Mouse (Mus musculus) spleen, adult 18-20 months (tissue): ENCODE measurements around the gene Pdia4.
"Not testable (repeated sequence)": the region's sequence is repeated elsewhere in the genome, so short reads cannot be mapped to it uniquely, and the experiment has no call there.

Experiments used
- DNase-seq, 2 experiments: peaks; one replicate each; pipeline ENCODE4 v3.0.0; 2022; ENCODE audit warnings: mixed read lengths in 2 of 2

Pdia4 gene

DNA sequence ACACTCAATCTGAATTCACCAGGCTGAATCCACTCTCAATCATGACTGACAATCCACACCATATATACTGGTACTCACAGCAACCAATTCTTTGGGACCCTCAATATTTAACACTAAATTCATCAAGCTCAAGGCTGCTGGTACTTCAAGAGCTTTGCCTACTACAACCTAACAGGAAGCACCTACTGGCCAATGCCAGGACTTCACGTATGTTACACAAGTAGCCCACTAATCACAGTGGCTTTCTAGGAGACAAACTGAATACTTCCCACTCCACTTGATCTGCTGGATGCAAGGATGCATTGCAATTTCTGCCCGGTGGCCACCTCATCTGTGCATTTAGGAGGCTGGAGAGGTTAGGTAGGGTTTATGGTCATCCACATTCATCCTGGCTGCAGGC lies 3.0 kb downstream of the Pdia4 start:
- no peak for DNase-seq

GRCm38 (mm10) chr6:47809053-47809452 lies 4.2 kb downstream of the Pdia4 start:
- DNase-seq: no peak

DNA sequence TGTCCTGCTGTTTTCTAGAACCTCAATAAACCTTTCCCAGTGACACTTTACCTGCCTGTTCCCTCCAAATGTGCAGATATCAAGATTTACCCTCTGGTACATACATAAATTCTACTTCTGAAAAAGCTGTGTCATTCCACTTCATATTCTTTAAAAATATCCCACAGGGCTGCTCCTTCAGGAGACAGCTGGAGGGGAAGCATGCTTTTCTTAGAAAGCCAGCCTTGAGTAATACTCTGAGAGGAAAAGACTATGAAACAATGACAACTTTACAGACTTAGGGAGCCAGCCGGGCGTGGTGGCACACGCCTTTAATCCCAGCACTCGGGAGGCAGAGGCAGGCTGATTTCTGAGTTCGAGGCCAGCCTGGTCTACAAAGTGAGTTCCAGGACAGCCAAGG lies 4.7 kb downstream of the Pdia4 start:
- no peak for DNase-seq

- DNase-seq: no peak
Observed at GRCm38 (mm10) chr6:47807419-47807818, 5.8 kb downstream of the Pdia4 start.

DNA sequence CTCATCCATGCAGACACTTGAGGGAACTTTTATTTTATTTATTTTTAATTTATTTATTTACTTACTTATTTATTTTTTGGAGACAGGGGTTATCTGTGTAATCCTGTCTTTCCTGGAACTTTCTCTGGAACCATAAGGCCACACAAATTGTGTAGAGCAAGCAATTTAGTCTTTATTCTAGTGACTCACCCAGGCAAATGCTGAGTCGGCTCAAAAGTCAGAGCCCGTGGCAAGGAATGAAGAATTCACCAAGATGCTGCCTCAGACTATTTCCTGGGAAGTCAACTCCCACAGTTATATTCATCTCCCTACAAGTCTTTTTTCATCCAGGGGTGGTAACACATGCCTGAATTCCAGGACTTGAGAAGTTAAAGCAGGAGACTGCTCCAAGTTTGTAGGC lies 7.7 kb downstream of the Pdia4 start:
- DNase-seq: no peak

DNA sequence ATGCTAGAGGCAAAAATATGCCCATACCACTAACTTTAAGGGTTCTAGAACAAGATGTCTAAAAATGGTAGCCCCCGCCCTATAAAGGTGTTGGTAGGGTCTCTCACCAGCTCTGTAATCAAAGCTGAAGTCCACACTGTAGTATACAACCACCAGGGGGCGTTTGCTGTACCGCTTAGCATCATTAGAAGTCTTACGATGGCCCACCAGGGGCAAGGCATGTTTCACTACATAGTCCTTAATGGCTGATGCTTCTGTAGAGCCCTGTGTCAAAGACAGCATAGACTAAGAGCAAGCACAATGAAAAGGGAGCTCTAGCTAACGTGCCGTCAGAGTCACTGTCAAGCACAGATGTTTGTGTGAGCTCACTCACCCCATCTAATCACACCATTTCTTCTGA lies 14.2 kb downstream of the Pdia4 start:
- DNase-seq: peak in 1 of 2 experiments; percentile 60

DNA sequence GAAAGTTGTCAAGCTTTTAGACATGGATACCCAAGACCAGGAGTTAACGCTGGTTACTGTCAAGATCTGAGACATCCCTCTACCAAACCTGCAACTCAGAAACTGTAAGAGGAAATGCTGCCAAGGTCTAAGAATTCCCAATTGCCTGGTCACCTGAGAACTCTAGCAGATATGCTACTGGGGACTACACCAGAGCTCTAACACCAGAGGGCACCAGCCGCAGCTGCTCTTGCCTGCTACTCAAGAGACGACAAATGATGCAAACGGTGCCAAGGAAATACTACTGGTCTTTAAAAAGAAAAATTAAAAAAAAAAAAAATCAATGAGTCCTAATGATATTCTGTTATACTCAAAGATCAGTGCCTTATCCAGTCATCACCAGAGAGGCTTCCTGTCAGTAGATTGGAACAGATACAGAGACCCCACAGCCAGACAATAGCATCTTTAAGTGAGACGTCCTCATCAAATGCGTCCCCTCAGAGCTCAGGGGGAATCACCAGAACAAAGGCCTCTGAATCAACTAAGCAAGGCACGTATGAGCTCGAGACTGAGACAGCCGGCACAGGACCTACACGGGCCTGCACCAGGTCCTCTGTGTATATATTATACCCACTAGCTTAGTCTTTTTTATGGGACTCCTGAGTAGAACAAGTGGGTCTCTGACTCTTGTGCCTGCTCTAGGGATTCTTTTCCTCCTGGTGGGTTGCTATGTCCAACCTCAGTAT lies 19.0 kb downstream of the Pdia4 start:
- no peak for DNase-seq

GRCm38 (mm10) chr6:47793284-47793683 lies 19.9 kb downstream of the Pdia4 start:
- DNase-seq: no peak

DNA sequence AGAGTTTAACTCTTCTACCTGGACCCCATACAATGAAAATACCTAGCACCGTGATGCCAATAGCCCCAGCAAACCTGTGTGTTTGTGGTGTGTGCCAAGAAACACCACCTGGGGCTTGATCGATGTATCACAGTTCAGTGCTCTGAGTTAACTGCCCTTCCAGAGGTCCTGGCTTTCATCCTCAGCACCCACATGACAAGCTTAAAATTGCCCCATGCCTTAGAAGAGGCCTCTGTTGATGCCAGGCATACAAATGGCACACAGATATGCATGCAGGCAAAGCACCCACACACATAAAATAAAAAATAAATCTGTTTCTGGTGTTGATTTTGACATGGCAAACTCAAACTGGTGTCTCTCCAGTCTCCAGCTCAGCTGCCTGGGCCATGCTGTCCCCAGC lies 20.7 kb downstream of the Pdia4 start:
- DNase-seq: no peak

DNA sequence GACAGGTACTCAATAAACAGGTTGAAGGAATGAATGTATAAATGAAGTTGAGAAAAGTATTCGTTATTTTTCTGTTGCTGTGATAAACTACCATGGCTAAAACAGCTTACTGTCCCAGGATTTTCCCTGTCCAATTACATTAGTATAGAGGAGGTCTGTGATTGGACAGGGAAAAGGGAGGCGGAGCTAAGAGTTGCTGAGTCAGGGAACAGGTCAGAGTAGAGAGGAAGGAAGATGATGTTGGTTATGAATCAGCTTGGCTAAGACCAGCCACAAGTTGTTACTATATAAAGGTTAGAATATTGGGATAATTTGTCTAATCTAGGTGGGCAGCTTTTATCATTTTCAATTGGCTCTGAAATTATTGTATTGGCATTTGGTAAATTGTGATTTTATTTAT lies 22.5 kb downstream of the Pdia4 start:
- no peak for DNase-seq

DNA sequence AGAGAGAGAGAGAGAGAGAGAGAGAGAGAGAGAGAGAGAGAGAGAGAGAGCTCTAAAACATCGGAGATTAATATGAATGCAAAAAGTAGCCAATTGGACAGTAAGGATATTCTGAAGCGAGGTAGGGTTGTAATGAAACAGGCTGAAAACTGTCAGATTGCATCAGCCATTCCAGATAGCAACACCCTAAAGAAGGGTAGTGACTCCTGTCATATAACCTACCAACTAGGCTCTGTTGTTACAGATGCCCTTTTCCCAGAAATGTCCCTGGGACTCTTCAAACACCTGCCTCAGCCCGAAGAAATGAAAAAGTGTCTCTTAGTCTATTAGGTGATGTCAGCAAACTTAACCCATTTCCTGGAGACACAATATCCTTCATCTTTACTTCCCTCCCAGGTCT lies 24.4 kb downstream of the Pdia4 start:
- DNase-seq: no peak

DNA sequence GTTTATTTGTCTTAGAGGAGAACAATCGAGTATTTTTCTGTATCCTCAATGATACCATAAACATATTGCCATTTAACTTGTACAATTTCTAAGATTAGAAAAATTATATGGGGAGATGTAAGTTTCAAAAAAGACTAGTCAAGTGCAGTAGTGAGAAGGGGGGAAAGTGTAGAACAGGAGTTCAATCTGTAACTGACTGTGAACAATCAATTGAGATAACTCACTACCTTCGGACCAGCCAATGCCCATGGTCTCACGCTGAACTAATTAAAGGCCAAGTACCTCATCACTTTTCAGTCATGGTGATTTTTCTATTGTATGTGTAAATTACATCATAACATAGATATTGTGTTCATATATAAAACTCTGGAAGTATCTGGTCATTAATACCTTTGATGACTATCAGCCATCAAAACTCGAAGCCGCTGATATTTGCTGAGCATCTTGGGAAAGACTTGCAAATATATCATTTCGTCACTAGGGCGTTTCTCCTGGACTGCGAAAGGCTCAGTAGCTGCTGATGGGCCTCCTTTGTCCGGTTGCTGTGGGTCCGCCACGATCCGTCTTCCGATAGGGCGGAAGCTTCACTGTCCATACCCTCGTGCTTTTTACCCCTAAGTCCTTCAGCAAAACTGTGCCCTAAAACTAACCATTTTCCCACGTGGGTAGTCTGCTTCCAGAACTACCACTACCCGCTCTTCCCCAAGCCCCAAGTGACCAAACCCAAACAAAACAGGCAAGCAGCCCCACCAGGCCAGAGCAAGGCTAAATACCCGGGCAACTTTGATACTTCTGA lies 25.1 kb downstream of the Pdia4 start:
- peak; percentile 57 to 68 for DNase-seq

- DNase-seq: no peak
Observed at GRCm38 (mm10) chr6:47784707-47785412, 28.4 kb downstream of the Pdia4 start.

- DNase-seq: peak in 1 of 2 experiments; percentile 34
Observed at GRCm38 (mm10) chr6:47781091-47781968, 31.9 kb downstream of the Pdia4 start.

DNA sequence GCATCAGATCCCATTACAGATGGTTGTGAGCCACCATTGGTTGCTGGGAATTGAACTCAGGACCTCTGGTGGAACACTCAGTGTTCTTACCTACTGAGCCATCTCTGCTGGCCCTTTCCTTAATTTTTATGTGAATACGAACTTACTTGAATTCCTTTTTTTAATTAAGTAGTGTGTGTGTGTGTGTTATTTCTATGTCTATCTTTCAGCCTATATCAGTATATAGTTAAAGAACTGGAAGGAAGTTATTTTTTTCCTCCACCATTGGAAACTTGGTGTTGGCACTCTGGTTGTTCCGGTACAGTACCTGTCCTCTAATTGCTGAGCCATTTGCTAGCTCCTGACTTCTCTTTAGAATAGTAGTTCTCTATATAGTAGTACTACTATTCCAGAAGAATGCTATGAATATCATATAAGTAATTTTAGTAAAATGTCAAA lies 32.6 kb downstream of the Pdia4 start:
- no peak for DNase-seq

- DNase-seq: not testable (repeated sequence)
Observed at GRCm38 (mm10) chr6:47771760-47772159, 41.5 kb downstream of the Pdia4 start.

GRCm38 (mm10) chr6:47771113-47771512 lies 42.1 kb downstream of the Pdia4 start:
- DNase-seq: peak in 1 of 2 experiments; percentile 1

GRCm38 (mm10) chr6:47769861-47770260 lies 43.4 kb downstream of the Pdia4 start:
- peak in 1 of 2 experiments; percentile 2 for DNase-seq

GRCm38 (mm10) chr6:47768520-47768919 lies 44.7 kb downstream of the Pdia4 start:
- DNase-seq: not testable (repeated sequence)

GRCm38 (mm10) chr6:47767355-47767754 lies 45.9 kb downstream of the Pdia4 start:
- not testable (repeated sequence) for DNase-seq

DNA sequence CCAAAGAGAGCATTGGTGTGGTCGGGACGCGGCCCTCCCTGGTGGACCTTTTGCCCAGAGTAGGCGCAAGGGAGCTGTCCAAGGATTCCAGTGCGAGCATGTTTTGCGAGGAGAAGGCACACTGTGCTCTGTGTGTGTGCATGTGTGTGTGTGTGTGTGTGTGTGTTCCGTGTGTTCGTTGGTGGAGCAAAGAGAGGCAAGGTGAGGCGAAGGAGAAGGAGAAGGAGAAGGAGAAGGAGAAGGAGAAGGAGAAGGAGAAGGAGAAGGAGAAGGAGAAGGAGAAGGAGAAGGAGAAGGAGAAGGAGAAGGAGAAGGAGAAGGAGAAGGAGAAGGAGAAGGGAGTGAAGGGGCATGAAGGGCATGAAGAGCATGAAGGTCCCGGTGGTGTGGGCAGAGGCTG lies 50.5 kb downstream of the Pdia4 start:
- DNase-seq: not testable (repeated sequence)

GRCm38 (mm10) chr6:47759406-47759805 lies 53.8 kb downstream of the Pdia4 start:
- DNase-seq: not testable (repeated sequence)
